Mouse (Mus musculus) limb, embryonic 12.5 days (tissue): Measurements from ENCODE around the gene Dusp15. TPM values are rescaled to one million over a fixed set of nuclear protein-coding genes. Genes with fewer than 3 reads are reported as not detected.

Experiments used
- ATAC-seq: fragments of 200-750 bp; cut with Nextera tagmentation; 2 replicates; pipeline ENCODE4 v1.8.0; 2017; ENCODE audit warnings: low read depth, moderate TSS enrichment; ENCODE audit not compliant: insufficient number of reproducible peaks, insufficient read depth, low FRiP score, low TSS enrichment
- H3K27ac ChIP-seq: fragments of 300-500 bp; sonication (generic); 2 replicates; pipeline ENCODE4 v1.5.1; 2016; ENCODE audit warnings: mild to moderate bottlenecking, moderate library complexity
- H3K27me3 ChIP-seq: fragments of 300-500 bp; sonication (generic); 2 replicates; pipeline ENCODE4 v1.6.1; 2016; ENCODE audit warnings: mild to moderate bottlenecking, moderate library complexity
- H3K36me3 ChIP-seq: fragments of 300-500 bp; sonication (generic); 2 replicates; pipeline ENCODE4 v1.6.1; 2016; ENCODE audit warnings: mild to moderate bottlenecking, moderate library complexity
- H3K4me1 ChIP-seq: fragments of 300-500 bp; sonication (generic); replicated peaks from 2 replicates; pipeline ENCODE4 v1.6.1; 2016
- H3K4me2 ChIP-seq: fragments of 300-500 bp; sonication (generic); 2 replicates; pipeline ENCODE4 v1.6.1; 2016; ENCODE audit warnings: mild to moderate bottlenecking, moderate library complexity
- H3K4me3 ChIP-seq: fragments of 300-500 bp; sonication (generic); replicated peaks from 2 replicates; pipeline ENCODE4 v1.5.1; 2016; ENCODE audit warnings: mild to moderate bottlenecking
- H3K9ac ChIP-seq: fragments of 300-500 bp; sonication (generic); replicated peaks from 2 replicates; pipeline ENCODE4 v1.6.1; 2016; ENCODE audit warnings: mild to moderate bottlenecking, moderate library complexity
- H3K9me3 ChIP-seq: fragments of 300-500 bp; sonication (generic); 2 replicates; pipeline ENCODE4 v1.6.1; 2016; ENCODE audit warnings: mild to moderate bottlenecking, moderate library complexity
- WGBS: fragments of 180-500 bp; shearing (Covaris S2); methylation state at CpG from one replicate; pipeline ENCODE4 v1.1.7; 2016; 5-methylcytosine and 5-hydroxymethylcytosine counted together
- polyA plus RNA-seq: library from polyadenylated mRNA; unstranded; fragments of >200 nt; fragmentation: Nextera tagmentation; extraction: Ambion mirVana; gene quantifications from 2 replicates; pipeline ENCODE4 v1.2.1, GENCODE M21; 2016

Dusp15 gene
- polyA plus RNA-seq, 1 experiment from 2014 or later = 0.60 TPM

GRCm38 (mm10) chr2:152904127-152904643, 47.3 kb downstream of the Dusp15 start:
- WGBS = 72% methylated on average over 5 of the region's 5 CpGs
- peaks cover 46% of the 10 kb centered on the region for H3K4me1 ChIP-seq
- no peaks in the 10 kb centered on the region for H3K9me3 ChIP-seq
- ATAC-seq = no peak
- no peaks in the 10 kb centered on the region for H3K36me3 ChIP-seq
- H3K27me3 ChIP-seq = no peaks in the 10 kb centered on the region
- H3K27ac ChIP-seq = no peak overlapping the region
- no peak overlapping the region for H3K4me3 ChIP-seq
- H3K9ac ChIP-seq = no peak overlapping the region
- H3K4me2 ChIP-seq = no peak overlapping the region

GRCm38 (mm10) chr2:152903586-152903985, 47.9 kb downstream of the Dusp15 start:
- peaks cover 46% of the 10 kb centered on the region for H3K4me1 ChIP-seq
- H3K9ac ChIP-seq = no peak overlapping the region
- no peak overlapping the region for H3K4me2 ChIP-seq
- H3K27me3 ChIP-seq = no peaks in the 10 kb centered on the region
- no peaks in the 10 kb centered on the region for H3K36me3 ChIP-seq
- no peaks in the 10 kb centered on the region for H3K9me3 ChIP-seq
- no peak for ATAC-seq
- no peak overlapping the region for H3K4me3 ChIP-seq
- H3K27ac ChIP-seq = no peak overlapping the region
- WGBS = 84% methylated on average over 4 of the region's 4 CpGs

GRCm38 (mm10) chr2:152902658-152903057, 48.8 kb downstream of the Dusp15 start:
- no peak overlapping the region for H3K9ac ChIP-seq
- no peak for ATAC-seq
- H3K4me2 ChIP-seq = no peak overlapping the region
- peaks cover 44% of the 10 kb centered on the region for H3K4me1 ChIP-seq
- H3K9me3 ChIP-seq = no peaks in the 10 kb centered on the region
- H3K4me3 ChIP-seq = no peak overlapping the region
- no peak overlapping the region for H3K27ac ChIP-seq
- H3K27me3 ChIP-seq = no peaks in the 10 kb centered on the region
- no peaks in the 10 kb centered on the region for H3K36me3 ChIP-seq
- whole genome bisulfite sequencing = 35% methylated on average over 3 of the region's 3 CpGs

- WGBS = 92% methylated on average over 15 of the region's 15 CpGs
- H3K9me3 ChIP-seq = no peaks in the 10 kb centered on the region
- H3K27ac ChIP-seq = no peak overlapping the region
- H3K4me3 ChIP-seq = no peak overlapping the region
- H3K27me3 ChIP-seq = no peaks in the 10 kb centered on the region
- H3K36me3 ChIP-seq = no peaks in the 10 kb centered on the region
- H3K4me2 ChIP-seq = no peak overlapping the region
- ATAC-seq = no peak
- no peak overlapping the region for H3K9ac ChIP-seq
- H3K4me1 ChIP-seq = peaks cover 30% of the 10 kb centered on the region
Observed at GRCm38 (mm10) chr2:152901296-152901695, 50.2 kb downstream of the Dusp15 start.

- ATAC-seq = no peak
- no peak overlapping the region for H3K27ac ChIP-seq
- H3K4me1 ChIP-seq = peaks cover 11% of the 10 kb centered on the region
- no peaks in the 10 kb centered on the region for H3K9me3 ChIP-seq
- H3K27me3 ChIP-seq = no peaks in the 10 kb centered on the region
- H3K9ac ChIP-seq = no peak overlapping the region
- H3K36me3 ChIP-seq = peaks cover 22% of the 10 kb centered on the region
- H3K4me2 ChIP-seq = no peak overlapping the region
- H3K4me3 ChIP-seq = no peak overlapping the region
- 66% methylated on average over 6 of the region's 6 CpGs for WGBS
Observed at GRCm38 (mm10) chr2:152899011-152899410, 52.5 kb downstream of the Dusp15 start.

- 0 out of 2 replicates have a peak overlapping the region, but pooled peaks have one; percentile 12 for H3K27ac ChIP-seq
- H3K27me3 ChIP-seq = no peaks in the 10 kb centered on the region
- peaks cover 43% of the 10 kb centered on the region for H3K36me3 ChIP-seq
- H3K4me3 ChIP-seq = no peak overlapping the region
- no peak for ATAC-seq
- 91% methylated on average over 3 of the region's 3 CpGs for WGBS
- no peak overlapping the region for H3K4me2 ChIP-seq
- H3K4me1 ChIP-seq = no peaks in the 10 kb centered on the region
- H3K9me3 ChIP-seq = no peaks in the 10 kb centered on the region
- H3K9ac ChIP-seq = no peak overlapping the region
Observed at GRCm38 (mm10) chr2:152896926-152897325, 54.6 kb downstream of the Dusp15 start.

GRCm38 (mm10) chr2:152895834-152896233, 55.7 kb downstream of the Dusp15 start:
- WGBS = 92% methylated on average over 9 of the region's 9 CpGs
- Histone ChIP-seq H3K4me1 (no peaks in the 10 kb centered on the region), H3K27me3 (no peaks in the 10 kb centered on the region), H3K9me3 (no peaks in the 10 kb centered on the region), H3K9ac (no peak overlapping the region), H3K36me3 (peaks cover 54% of the 10 kb centered on the region), H3K4me2 (no peak overlapping the region), H3K4me3 (no peak overlapping the region), H3K27ac (no peak overlapping the region)
- ATAC-seq = no peak

Other genes starting within 250 kb of the Dusp15 start
- gene Id1, start 215.4 kb downstream of the Dusp15 start, polyA plus RNA-seq = 299 and 330 TPM in 2 replicates
- gene Cox4i2, start 197.5 kb downstream of the Dusp15 start, polyA plus RNA-seq = 29.9 and 30.6 TPM in 2 replicates
- gene Bcl2l1, start 120.0 kb downstream of the Dusp15 start, polyA plus RNA-seq = 107 and 110 TPM in 2 replicates
- gene Tpx2, start 103.7 kb downstream of the Dusp15 start, polyA plus RNA-seq = 110 and 114 TPM in 2 replicates
- gene Mylk2, start 40.3 kb downstream of the Dusp15 start, polyA plus RNA-seq = not detected in 2 replicates
- gene Foxs1, start 18.5 kb downstream of the Dusp15 start, polyA plus RNA-seq = 0.27 TPM in 1 of 2 replicates, not detected in the other
- gene Ttll9, start 10.8 kb upstream of the Dusp15 start, polyA plus RNA-seq = 0.19 and 0.35 TPM in 2 replicates
- gene Pdrg1, start 63.7 kb upstream of the Dusp15 start, polyA plus RNA-seq = 95.4 and 104 TPM in 2 replicates
- gene Xkr7, start 80.2 kb upstream of the Dusp15 start, polyA plus RNA-seq = not detected in 2 replicates
- gene Ccm2l, start 114.3 kb upstream of the Dusp15 start, polyA plus RNA-seq = 2.5 and 3.0 TPM in 2 replicates
- 2.9 and 3.9 TPM in 2 replicates for gene Hck, start 156.8 kb upstream of the Dusp15 start, polyA plus RNA-seq
- gene Tm9sf4, start 209.6 kb upstream of the Dusp15 start, polyA plus RNA-seq = 86.3 and 89.5 TPM in 2 replicates